Mouse (Mus musculus): ENCODE measurements around the gene Ugt1a1.

The Ugt1a1 gene

DNA sequence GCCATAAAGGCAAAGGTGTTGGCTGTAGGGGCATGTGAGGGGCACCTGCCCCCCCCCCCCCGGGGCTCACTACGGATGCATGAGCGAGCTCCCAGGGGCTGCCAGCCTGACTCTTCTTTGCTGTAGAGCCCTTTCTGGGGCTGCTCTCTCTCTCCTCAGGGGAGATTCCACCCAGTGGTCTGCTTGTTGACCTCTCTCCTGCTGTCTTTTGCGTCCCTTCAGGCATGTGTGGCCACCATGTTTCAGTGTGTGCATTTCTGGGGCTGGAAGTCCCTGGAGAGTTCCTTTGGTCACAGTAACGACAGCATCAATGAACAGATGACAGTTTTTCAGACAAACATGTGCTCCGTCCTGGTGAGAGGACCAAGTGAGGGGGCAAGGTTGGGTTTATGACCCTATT lies 46.6 kb downstream of the Ugt1a1 start:
- CTCF ChIA-PET: no interaction called here

DNA sequence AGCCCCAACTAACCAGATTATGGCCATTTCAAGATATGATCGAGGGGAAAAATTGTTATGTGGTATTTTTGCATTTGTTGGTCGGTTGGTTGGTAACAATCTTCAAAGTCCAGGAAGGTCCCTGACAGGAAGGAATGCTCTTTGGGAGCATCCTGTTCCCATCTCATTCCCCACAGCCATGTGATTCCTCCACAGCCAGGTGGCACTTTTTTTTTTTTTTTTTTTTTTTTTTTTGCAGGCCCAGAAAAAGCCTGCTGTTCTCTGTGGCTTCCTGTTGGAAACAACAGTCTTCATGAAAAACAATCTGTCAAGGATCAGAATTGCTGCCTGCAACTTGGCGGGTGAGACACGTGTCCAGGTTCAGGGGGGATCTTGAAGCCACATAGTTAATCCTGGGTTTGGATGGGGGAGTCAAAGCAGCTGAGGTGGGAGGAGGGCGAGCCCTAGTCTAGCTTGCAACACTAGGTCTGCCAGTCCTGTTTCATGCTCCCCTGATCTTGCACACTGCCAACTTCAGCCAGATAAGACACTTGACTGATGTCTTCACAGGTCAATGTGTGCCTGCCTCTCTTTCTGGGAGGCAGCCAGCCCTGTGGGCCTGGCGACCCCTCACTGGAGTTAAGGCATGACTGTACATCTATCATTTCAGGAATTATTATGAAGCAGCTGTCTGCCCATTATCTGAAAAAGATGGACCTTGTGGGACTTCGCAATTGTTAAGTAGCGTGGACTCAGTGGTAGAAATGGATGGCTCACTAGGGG lies 47.3 kb downstream of the Ugt1a1 start:
- CTCF ChIA-PET: no interaction called here

DNA sequence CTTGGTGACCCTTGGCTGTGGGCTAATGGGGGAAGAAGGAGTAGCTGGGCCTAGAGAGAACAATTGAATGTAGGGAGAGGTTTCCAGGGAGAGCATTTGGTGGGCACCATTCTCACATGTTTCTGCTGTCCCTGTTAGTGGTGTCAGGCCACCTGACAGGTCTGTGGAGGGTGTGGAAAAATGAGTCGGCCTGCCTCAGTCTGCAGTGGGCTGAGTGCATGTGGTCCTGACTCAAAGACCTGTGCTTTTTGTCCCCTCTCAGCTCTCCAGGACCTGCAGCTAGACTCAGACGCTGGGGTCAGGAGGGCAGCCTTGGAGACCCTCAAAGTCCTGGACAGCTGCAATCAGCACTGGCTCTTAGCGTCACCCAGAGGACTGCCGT lies 47.9 kb downstream of the Ugt1a1 start:
- CTCF ChIA-PET: no interaction called here

DNA sequence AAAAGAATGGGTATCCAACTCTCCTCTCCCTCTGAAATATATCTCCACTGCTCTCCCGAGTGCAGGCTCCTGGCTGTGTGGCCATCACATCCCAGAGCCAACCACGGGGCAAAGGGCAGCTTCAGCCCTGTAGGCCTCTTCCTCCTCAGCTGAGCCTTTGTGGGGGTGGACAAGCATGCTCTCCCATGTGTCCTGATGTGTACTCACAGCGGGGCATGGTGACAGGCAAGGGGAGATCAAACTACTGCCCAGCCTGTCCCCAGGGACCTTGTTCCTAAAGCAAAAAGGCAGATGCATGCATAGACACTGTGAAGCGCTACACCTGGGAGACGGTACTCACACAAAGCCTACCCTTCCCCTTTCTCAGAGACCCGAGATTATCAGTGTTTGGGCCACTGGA lies 48.4 kb downstream of the Ugt1a1 start:
- CTCF ChIA-PET: no interaction called here

DNA sequence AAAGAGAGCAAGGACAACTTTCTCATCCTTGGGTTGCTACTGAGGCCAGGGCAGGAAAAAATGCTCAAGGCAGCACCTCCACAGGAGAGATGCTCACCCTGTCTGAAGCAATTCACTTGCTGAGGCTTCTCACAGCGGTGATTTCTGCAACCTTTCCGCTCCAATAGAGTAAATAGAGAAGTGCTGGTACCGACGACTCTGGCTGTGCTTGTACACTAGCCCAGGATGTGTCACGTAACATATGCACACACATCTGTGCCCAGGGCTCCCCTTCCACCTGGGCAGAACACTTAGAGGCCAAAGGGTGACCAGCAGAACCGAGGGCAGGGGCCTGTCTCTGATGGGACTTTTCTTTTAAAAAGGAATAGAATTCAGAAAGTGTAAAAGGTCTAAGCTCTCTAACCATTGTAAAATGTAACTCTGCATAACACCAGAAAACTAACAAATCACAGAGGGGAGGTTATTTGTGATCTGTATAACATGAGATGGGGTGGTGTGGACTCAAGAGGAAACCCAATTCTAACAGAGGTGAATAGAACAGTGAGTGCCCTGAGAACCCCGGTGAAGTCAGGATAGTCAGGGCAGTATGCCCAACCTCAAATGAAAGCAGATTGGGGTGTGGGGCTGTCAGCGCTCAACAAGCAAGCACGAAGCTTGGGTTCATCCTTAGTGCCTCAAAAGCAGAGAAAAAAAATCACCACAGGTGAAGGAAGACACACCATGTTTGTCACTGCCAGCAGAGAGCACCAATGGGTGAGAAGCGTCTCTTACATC lies 49.0 kb downstream of the Ugt1a1 start:
- CTCF ChIA-PET: no interaction called here

DNA sequence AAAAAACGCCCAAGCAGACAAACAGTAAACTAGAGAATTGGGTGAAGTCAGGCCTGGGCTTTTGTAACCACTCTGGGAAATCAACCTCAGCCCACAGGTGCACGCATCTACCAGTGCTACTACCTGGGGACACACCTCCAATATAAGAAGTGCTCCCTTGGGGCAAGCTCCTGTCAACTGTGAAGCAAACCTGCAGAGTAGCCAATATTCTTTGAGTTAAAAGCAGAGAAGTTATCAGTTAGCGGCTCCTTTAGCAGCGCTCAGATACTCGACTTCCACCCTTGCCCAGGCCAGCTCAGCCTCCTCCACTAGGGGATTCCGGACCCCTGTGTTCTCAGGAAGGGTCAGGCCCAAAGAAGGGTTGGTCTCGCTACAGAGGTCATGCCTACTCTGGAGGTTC lies 49.9 kb downstream of the Ugt1a1 start:
- CTCF ChIA-PET: interaction anchor here (1.2 kb wide), 1 partner anchor 9 kb away, joined by 3 read pairs; no protein-coding TSS in a partner anchor

DNA sequence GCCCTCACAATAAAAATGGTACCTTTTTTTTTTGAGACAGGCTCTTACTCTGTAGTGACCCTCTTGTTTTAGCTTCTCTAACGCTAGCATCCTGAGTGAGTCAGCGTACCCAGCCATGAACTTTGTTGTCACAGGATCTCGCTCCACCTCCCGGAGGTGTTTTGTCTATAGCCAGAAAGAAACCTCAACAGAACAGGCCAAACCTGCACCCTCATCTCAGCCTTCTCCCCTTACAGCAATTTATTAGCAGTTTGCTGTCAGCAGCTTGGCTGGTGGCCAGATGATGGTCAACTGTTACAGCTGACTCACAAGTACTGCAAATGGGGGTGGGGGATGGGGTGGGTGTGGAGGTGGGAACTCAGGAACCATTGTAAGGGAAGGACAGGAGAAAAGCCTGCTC lies 50.5 kb downstream of the Ugt1a1 start:
- CTCF ChIA-PET: interaction anchor here (1.2 kb wide), 1 partner anchor 9 kb away, joined by 3 read pairs; no protein-coding TSS in a partner anchor

DNA sequence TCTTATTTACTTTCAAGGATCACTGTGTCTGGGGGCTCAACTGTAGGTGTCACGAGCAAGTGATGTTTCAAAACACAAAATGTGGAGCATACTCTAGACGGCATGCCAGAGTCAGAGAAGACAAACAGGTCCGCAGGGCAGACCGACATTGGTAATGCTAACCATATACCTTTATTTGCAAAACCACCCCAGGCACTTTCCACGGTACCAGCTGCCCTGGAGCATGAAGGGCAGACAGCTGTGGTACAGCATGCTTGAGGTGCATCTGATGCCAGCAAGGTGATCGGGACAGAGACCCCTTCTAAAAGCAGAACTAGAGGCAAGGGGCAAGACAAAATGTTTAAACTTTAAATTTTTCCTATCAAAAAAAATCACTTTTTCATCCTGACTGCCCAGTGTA lies 51.2 kb downstream of the Ugt1a1 start:
- CTCF ChIA-PET: interaction anchor here (1.2 kb wide), 1 partner anchor 10 kb away, joined by 3 read pairs; no protein-coding TSS in a partner anchor

DNA sequence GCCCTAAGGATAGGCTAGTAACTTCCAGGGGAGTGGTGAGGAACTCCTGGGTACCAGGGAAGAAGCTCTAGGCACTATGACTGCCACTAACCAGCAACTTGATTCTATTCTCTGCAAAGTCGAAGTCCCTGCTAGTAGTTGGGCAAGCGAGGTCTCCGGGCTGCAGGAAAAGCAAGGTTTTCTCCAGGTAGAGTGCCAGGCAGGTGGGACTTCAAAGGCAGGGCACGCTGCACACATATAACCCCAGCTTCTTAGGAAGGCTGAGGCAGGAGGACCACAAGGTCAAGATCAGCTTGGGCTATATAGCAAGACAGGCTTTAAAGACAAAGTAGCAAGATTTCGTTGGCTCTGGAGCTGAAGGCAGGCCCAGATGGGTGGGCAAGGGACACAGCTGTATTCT lies 52.0 kb downstream of the Ugt1a1 start:
- CTCF ChIA-PET: no interaction called here

DNA sequence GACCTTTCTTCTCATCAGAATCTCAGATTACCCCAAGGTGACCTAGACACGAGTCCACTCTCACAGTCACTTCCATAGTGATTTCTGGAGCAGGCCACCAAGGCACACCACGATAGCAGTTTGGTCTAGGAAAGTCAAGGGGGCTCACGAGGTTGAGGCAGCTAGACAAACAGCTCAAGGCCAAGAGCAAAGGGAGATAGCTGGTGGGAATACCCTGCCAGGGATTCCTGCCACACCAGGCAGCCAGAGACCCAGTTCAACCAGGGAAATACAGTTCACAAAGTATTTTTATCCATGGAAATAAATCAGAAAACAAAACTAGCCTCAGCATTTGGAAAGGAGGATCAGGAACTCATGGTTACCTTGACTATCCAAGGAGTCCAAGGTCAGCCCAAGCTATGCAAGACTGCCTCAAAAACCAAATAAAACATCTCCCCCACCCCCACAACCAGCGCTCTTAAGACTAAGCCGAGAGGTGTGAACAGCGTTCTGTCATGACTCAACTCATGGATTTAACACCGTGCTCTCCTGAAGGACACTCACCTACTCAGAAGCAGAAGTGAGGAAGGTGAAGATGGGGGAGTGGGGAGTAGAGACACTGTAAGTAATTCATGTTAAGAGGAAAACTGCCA lies 52.6 kb downstream of the Ugt1a1 start:
- CTCF ChIA-PET: interaction anchor here (0.6 kb wide), 1 partner anchor 1007 kb away, joined by 4 read pairs; no protein-coding TSS in a partner anchor

DNA sequence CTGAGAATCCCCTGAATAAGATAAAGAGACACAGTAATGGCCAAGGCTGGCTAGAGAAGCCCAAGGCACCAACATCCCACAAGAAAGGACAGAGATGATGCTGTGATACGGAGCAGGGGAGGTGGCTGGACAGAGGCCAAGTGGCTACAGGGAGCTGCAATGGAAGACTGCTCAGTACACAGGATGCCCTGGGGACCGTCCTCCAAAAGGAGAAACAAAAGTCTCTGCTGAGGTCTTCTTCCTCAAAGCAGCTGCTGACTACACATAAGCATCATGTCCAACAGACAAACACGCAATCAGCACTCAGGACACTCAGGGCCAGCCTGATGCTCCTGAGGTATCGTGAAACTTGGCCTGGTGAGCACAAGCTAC lies 53.1 kb downstream of the Ugt1a1 start:
- CTCF ChIA-PET: interaction anchor here (0.6 to 2.1 kb wide), 2 partner anchors 10 to 1007 kb away, joined by 4 to 12 read pairs; no protein-coding TSS in a partner anchor

DNA sequence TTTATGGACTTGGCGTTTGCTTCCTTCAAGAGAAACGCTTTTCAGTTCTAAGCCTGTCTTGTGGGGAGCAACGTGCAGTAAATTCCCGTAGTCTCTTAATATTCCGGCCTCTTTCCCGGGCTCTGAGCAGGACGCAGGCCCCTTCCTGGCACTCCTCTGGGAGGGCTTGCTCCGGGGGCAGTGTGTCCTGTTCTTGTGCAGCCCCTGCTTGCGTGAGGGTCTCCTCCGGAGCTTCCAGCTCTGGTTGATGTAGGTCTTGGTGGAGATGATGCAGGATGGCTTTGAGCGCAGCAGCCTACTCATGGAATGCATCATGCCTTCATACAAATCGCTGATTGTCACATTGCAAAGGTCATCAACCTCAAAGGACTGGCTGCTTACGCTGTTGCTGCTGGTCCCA lies 54.4 kb downstream of the Ugt1a1 start:
- CTCF ChIA-PET: interaction anchor here (2.1 kb wide), 1 partner anchor 9 kb away, joined by 12 read pairs; no protein-coding TSS in a partner anchor

DNA sequence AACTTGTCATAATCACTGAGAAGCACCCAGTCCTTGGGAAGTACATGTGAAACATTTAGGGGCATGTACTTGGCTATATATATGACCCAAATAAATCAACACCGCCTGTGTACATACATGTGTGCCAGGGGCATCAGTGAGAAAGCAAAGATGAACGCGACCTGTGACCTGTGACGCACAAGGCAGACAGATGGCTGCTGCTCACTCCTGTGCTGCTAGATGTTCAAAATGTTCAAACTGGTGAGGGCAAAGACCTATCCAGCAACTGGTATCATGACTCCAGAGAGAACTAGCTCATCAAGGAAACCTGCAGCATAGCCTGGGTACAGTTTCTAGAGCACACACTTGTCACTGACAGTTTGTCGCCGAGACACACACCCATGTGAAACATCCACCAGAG lies 55.7 kb downstream of the Ugt1a1 start:
- CTCF ChIA-PET: no interaction called here

DNA sequence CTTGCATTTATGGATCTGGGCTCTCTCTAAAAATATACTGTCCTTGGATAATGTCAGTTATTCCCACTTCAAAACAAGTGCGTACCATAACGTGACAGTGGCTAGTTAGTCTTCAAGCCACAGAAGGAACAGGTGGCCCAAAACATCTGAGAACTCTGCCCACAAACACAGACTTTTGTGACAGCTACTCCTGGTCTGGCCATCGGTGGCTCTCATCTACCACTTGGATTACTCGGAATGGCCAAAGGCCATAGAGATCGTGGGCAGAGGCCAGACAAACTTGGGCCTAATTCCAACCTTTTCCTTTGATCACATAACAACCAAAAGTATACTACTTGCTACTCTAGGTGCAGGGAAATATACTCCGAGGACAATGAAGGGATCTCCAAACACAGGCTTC lies 56.3 kb downstream of the Ugt1a1 start:
- CTCF ChIA-PET: no interaction called here

Measured in spleen, embryonic (tissue).